Mouse (Mus musculus) olfactory bulb, adult 2 months (tissue): Measurements from ENCODE around the gene Tradd.

Experiments used
- CTCF ChIP-seq: fragments of 200-500 bp; IDR thresholded peaks from 2 replicates; pipeline ENCODE4 v1.5.1; 2012; ENCODE audit warnings: low read depth, mild to moderate bottlenecking, low read length, moderate library complexity; ENCODE audit not compliant: insufficient read depth
- POLR2A ChIP-seq: fragments of 200-500 bp; IDR thresholded peaks from 2 replicates; pipeline ENCODE4 v1.6.1; 2012; ENCODE audit warnings: mild to moderate bottlenecking, low read depth, low read length, moderate library complexity; ENCODE audit not compliant: insufficient read depth

DNA sequence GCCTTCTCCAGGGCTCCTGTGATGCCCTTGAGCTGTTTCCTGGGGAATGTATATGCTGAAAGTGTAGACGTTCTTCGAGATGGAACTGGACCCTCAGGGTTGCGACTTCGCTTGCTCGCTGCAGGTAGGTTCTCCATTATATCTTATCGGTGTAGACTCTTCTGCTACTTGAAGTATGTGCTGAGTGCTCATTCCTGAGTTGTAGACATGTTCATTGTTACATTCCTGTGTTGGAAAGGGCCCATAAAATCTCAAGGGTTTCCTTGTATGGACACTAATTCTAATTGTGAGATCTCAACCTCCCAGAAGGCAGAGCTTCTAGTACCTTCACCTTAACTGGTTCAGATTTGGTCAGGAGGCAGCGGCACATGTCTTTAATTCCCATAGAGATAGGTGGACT is 23.4 kb downstream of the Tradd start:
- TF ChIP-seq POLR2A (no peak), CTCF (no peak)
